Mouse (Mus musculus): ENCODE data around the gene 4930415L06Rik. TPM values are rescaled to one million over a fixed set of nuclear protein-coding genes. Genes with fewer than 3 reads are reported as not detected.

4930415L06Rik gene
- total RNA-seq (2022): not detected

GRCm38 (mm10) chrX:89932752-89933151 is at the start of gene 4930415L06Rik:
Gene 4930415L06Rik (minus strand): TSS chrX:89932852.
- no peak for DNase-seq (ENCODE audit: low spot score in 2 of 2)

GRCm38 (mm10) chrX:89978621-89979020 is 46.0 kb upstream of the 4930415L06Rik start:
- no peak for DNase-seq (ENCODE audit: low spot score in 2 of 2)

GRCm38 (mm10) chrX:89904871-89905270 is 27.8 kb downstream of the 4930415L06Rik start:
- no peak for DNase-seq (ENCODE audit: low spot score in 2 of 2)

Other genes starting within 250 kb of the 4930415L06Rik start
- not detected for gene 4932429P05Rik, start 180.6 kb downstream of the 4930415L06Rik start, total RNA-seq (2022)

All from left cerebral cortex, adult 8-10 months (tissue).